Mouse (Mus musculus): Measurements from ENCODE around the gene Mdfi.
"Not testable (repeated sequence)": the region's sequence is repeated elsewhere in the genome, so short reads cannot be mapped to it uniquely, and the experiment has no call there.

Gene Mdfi

DNA sequence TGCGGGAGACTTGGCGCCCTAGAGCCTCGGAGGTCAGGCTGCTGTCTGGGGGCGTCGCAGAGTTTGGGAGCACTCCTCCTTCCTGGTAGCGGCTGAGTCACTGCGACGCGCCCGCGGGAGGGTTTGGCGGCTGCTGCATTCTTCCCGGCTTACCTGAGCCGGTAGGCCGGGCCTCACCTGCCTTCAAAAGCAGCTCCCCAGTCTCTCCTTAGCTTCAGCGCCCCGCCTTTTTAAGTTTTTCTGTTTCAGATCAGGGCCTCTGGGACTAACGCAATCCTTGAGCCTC, at the start of gene Mdfi:
Gene Mdfi (minus strand): TSS at position 210 of the 286 bp plus-strand sequence.
- DNase-seq: no peak

DNA sequence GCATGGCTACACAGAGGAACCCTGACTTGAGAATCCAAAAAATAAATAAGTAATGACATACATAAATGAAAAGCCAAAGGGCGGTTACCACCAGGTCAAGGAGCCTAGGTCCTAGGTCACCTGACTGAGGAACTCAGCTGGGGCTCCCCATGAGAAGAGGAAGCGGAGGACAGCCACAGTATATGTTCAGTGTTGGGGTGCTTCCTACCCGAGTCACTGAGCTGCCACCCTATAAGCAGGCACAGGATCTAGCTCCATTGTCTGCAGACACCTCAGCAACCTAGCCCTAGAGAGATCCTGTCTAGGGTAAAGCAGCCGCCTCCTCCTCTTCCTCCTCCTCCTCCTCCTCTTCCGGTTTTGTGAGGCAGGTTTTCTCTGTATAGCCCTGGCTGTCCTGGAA, 48.6 kb upstream of the Mdfi start:
- DNase-seq: no peak

DNA sequence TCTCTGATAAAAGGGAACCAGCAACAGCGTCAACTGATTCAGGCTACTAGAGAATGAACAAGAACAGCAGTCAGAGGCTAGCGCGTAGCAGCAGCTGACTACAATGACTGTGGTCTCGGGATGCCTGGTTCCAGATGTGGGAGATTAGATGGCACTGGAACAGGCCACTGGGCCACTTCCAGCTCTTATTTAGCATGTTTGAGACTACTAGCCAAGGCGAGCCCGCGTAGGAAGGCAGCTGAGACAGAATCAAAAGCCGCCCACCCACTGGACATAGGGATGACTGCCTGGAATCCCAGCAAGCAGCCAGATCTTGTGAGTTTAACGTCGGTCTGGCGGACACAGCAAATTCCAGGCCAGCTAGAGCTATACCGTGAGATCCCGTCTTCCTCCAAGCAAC, 46.8 kb upstream of the Mdfi start:
- DNase-seq: no peak

- DNase-seq: peak; percentile 11
Observed at GRCm38 (mm10) chr17:47879207-47879606, 44.7 kb upstream of the Mdfi start.

- peak; percentile 79 for DNase-seq
Observed at GRCm38 (mm10) chr17:47878378-47879089, 44.0 kb upstream of the Mdfi start.

GRCm38 (mm10) chr17:47877715-47878377, 43.4 kb upstream of the Mdfi start:
- peak; percentile 30 for DNase-seq

DNA sequence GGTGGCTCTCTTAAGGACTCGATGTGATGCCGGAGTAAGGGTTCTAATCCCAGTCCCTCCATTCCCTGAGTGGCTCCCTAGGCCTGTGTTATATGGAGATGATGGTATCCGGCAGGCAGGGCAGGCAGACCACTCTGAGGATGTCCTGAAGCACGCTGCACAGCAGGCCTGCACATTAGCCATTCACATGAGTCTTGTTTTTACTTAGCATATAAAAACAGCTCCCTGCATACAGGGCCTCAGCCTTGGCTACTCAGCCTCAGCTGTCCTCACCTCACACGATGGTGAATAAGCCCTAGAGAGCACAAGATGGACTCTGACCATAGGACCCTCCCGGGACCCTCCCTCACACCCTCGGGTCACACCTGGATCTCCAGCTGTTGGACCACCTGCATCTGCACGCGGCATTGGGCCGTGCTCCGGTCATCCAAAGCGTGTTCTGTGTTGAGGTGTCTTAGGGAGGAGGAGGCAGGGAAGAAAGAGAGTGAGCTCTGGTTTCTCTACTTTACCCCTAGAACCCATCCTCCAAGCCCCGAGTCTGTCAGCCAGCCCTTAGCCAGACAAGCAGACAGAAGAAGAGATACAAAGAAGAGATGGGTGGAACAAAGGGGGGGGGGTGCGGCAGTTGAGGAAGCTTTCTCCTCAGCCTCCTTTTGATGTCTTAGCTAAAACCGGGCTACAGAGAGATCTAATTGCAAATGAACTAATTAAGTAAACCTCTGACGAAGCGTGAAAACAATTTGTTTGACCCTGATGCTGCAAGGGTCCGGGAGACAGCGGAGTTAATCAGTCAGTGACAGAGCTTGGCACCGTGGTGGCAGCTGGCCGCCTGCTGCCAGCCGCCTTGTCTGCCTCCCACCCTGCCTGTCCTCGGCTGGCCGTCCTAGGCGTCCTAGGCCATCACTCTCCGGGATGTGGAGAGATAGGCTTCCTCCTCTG, 42.6 kb upstream of the Mdfi start:
- peak; percentile 9 for DNase-seq

DNA sequence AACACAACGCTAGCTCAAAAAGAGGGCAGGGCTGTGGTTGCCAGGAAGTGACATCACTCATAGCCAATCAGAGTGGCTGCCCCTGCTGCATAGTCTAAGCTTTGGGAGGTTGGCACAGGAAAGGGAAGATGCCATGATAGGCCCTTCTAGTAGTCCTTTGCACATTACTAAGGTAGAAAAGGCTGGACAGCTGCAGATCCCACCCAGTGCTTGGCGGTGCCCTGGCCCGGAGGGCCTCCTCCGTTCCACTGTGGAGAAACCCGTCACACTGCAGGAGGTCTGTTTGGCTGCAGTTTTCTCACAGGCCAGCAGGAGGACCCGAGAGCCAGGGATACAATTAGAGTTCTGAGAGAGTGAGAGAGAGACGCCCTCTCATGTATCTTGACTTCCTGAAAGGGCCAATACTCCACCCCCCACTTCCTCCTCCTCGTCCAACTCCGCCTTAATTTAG, 38.9 kb upstream of the Mdfi start:
- peak; percentile 85 for DNase-seq

DNA sequence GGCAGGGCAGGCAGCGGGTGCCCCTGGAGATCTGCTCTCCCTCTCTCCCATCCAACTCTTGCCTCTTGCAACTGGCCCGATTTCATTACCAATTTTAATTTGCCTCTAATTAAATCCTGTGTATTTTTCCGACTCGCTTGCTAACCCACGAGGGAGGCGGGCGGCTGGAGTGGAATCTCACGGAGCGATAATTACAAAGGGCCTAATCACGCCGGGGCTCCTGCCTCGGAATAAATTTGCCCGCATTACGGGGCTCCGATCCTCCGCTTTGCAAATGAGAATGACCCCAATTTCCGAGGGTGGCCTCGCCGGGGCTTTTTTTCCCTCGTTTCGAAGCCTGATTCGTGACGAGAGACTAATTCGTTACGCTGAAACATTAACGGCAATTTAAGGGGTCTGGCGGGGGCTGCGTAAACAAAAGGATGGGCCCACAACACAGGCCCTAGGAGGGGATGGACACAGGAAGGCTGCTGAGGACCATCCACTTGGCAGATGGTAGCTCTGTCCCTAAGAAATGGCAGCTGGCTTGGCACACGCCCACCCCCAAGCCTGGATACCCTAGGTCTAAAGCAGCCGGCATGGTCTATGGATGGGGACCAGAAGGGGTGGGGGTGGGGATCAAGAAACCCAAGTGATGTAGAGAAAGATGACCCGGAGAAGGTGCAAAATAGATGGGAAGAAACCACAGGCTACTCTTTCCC, 38.0 kb upstream of the Mdfi start:
- DNase-seq: no peak

GRCm38 (mm10) chr17:47869874-47870273, 35.4 kb upstream of the Mdfi start:
- no peak for DNase-seq

GRCm38 (mm10) chr17:47866037-47866436, 31.5 kb upstream of the Mdfi start:
- DNase-seq: no peak

DNA sequence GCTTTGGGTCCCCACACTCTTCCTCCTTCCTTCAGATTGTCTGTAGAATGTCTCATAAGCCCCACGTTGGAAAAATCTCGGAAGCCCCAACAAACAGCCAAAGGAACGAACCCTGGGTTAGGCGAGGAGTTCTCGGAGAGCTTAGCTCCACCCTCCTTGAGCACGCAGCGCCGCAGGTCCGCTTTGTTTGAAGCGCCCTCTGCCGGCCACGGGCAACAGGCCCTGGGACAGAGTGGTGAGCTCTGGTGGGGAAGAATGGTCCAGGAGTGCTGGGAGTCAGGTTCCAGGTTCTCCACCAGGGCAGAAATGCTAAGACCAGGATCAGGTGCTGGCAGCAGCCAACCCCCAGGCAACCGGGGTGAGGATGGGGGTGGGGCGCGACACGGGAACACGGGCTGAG, 30.0 kb upstream of the Mdfi start:
- DNase-seq: peak; percentile 82

DNA sequence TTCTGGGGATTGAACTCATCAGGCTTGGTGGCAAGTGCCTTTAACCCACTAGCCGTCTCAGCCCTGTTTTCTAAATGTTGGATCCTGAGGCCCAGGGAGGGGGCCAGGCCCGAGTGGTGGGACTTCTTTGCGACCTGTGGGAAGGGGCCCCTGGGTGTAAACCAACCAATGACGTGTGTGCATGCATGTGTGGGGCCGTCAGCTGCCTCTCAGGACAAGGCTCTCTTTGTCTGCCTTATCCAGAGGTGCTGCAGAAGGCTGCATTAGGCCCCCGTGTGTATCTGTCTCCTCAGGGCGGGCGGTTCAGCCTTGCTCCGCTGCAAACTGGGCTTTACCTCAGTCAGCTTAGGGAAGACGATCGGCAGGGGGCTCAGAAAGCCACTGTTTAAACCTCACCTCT, 28.9 kb upstream of the Mdfi start:
- no peak for DNase-seq

DNA sequence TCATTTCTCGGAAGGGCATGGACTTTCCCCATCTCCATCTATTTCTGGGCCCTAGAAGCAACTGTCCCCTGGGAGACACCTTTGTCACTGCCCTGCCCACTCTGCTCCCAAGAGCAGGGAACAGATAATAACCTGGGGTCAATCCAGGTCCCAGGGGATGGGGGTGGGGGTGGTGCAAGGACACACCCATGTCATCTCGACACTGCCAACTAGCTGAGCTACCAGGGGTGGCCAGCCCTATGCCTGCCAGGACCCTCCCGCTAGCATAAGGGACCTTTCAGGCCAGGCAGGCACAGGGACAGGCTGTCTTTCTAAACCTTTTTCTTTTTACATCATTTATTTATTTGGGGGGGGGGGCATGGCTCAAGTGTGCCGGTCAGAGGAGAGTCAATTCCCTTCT, 28.5 kb upstream of the Mdfi start:
- no peak for DNase-seq

DNA sequence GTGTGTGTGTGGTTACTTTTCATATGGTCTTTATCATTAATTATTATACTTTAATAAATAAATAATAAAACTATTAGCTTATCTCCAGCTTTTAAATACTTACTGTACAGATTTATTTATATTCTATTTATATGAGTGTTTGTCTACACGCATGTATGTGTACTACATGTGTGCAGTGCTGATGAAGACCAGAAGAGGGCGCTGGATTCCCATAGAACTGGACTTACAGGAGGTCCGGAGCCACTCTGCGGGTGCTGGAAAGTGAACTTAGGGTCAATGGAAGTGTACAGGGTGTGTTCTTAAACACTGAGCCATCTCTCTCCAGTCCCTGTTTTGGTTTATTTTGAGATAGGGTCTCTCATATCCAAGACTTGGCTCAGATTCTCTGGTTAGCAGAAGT, 21.1 kb upstream of the Mdfi start:
- no peak for DNase-seq

DNA sequence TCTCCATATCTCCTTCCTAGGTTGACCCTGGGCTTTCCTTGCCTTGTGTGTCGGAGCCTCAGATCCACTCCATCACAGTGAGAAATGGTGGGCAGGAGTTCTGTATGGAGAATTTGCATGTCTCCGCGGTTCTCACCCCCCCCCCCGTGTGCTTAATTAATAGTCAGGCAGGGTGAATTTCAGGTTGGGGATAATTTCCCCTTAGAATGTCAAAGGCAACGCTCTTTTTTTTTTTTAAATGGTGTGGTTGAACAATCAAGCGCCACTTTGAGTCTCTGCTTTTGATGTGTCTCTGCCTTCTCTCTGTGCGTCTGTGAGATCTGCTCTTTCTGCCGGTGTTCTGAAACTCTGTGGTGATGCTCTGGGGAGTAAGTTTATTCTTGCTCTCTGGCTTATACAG, 20.4 kb upstream of the Mdfi start:
- no peak for DNase-seq

DNA sequence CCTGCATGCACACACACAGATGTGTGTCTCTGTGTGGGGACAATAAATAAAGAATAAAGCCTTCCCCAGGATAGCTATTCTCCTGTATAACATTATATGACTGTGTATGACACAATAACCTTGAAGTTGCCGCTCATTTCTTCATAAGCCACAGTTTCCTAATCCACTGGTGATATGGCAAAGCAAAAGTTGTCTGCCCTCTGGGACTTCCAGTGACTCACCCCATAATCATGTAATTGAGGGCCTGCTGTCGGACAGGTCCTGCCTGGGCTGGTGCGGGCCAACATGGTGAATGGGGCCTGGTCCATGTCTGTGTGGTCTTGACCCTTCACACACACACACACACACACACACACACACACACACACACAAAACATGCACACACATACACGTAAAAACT, 19.3 kb upstream of the Mdfi start:
- no peak for DNase-seq

- DNase-seq: no peak
Observed at GRCm38 (mm10) chr17:47853336-47853735, 18.8 kb upstream of the Mdfi start.

- DNase-seq: not testable (repeated sequence)
Observed at GRCm38 (mm10) chr17:47851798-47852360, 17.4 kb upstream of the Mdfi start.

- no peak for DNase-seq
Observed at GRCm38 (mm10) chr17:47850639-47851314, 16.3 kb upstream of the Mdfi start.

DNA sequence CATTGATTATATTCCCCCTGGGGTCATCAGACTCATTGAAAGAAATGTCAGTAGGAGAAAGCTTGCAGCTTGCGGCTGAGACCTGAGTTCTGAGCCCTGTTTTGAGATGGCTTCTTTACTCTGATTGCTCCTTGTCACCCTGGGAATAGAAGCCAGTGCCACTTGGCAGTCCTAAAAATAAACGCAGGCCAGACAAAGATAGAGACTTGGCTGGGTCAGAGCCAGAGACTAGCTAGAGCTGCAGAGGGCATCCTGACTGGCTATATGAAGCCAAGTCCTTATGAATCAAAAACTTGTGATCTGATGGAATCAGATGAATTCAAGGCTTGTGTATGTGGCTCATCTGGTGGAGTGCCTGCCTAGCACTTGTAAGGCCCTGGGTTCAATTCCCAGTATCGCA, 15.5 kb upstream of the Mdfi start:
- DNase-seq: no peak

DNA sequence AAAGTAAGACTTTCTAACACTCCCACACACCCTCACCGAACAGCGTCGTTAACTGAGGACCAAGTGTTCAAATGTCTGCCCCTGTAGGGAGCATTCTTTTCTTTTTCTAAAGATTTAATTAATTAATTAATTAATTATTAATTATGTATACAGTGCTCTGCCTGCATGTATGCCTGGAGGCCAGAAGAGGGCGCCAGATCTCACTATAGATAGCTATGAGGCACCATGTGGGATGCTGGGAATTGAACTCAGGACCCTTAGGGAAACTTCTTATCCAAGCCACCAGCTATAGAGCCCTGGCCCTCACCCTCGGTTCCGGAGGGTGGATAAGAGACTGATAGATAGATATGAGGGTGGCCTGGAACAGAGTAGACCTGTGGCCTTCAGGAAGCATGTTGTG, 13.5 kb upstream of the Mdfi start:
- no peak for DNase-seq
